Mouse (Mus musculus): Measurements from ENCODE around the gene Gm49776.

The Gm49776 gene

DNA sequence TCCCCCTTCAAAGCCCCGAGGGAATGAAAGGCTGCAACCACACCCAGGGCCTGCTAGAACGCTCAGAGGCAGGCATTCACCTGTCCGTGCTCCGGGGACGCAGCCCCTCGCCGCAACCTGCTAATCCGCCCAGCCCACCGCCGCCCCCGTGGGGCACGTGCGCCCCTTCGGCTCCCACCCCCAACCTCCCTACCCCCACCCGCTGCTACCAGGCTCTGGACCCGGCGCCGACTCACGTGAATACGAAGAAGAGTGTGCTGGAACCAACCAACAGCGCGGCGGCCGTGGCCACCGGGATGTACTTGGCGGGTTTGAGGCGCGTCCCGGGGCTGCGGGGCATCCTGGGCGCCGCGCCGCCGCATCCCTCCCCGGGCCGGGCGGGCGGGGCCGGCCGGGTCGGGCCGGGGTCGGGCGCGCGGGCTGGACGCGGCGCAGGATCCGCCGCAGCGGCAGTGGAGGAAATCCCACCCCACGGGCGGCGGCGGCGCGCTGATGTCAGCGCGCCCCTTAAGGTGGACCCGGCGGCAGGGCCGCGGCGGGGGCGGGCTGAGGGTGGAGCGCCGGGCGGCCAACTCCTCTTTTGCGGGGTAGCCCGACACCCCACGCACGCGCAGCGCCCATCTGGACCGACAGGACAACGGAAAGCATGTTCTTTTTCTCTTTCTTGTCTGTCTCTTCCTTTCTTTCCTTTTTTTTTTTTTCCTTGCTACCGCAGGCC lies 23.3 kb downstream of the Gm49776 start, which contains the start of gene Zdhhc8:
TSS of gene Zdhhc8 (minus strand) at position 466 of the 718 bp plus-strand sequence.
- DNase-seq (ENCODE audit: low spot score in 2 of 2) = peak in 1 of 2 experiments; percentile 65

DNA sequence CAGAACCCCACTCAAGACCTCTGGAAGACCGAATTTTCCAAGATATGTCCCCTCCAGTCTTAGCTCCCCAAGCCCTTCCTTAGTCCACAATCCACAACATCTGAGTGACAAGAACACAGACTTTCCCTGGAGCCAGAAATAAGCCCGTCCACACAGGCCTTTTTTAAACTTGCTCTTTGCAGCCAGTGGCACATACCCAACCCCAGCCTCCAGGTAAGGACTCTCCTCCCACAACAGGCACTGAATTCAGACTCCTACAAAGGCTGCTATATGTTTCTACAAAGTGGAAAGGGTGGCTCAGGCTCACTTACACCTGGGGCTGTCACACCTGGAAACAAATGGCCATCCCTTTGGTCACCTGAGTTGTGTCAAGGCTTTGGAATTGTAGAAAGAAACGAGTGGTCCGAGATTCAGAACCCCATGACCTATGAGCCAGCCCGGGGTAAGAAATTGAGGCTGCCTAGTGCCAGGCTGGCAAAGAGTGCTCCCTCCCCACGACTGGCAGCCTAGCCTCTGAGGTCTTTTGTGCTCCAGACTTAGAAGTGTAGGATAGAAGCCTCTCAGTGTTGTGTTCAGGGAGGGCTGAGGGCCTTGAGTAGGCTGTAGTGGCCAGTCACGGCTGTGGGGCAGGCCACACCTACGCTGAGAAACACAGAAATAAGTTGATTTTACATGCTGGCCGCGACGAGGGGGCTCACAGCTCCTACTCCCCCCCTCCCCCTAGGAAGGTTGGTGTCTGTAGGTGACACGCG lies 24.0 kb downstream of the Gm49776 start:
- no peak for DNase-seq (ENCODE audit: low spot score in 2 of 2)

DNA sequence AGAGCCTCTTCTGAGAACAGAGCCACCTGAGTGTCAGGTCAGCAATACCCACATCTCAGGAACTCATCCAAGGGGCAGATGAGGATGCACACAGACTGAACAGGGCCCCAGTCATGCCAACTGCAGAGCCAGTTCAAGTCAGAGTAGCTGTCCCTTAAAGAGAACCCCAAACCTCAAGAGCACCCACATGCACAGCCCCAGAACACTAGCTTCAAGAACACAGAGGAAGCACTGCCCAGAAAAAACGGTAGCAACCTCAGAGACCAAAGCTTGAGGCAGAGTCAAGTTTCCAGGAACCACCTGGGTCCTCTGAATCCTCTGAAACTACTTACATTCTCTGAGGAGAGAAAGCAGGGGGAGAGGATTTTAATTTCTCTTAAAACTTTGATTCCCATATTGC lies 24.7 kb downstream of the Gm49776 start:
- DNase-seq (ENCODE audit: low spot score in 2 of 2) = no peak

DNA sequence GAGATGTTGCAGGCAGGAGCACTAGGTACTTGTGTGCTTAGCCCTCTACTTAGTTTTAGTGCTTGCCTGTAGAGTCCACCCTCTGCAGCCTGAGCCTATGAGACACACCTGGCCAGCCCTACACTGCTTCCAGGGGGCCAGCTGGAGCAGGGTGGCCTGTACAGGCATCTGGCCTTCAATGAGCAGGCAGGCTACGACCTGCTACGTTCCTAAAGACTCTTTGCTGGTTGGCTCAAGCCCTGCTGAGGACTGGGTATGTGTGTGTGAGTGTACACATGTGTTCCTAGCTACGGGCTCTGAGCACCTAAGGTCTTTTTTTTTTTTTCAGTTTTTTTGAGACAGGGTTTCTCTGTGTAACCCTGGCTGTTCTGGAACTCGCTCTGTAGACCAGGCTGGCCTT lies 26.7 kb downstream of the Gm49776 start:
- DNase-seq (ENCODE audit: low spot score in 2 of 2) = no peak

DNA sequence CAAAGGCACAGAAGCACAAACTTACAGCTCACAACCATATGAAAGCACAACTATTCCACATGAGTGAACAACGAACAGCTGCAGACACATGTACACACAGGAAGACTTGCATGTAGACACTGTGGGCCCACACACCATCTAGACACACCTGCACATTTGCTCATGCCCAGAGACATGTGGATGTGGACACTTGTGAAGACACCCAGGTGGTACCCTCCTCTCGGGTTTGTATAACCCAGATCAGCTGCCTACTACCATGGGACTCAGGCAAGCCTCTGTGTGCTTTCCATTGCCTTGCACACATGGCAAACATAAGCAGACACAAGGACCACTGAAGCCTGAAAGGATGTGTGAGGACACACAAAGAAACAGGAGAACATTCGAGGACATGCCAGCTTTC lies 27.1 kb downstream of the Gm49776 start:
- no peak for DNase-seq (ENCODE audit: low spot score in 2 of 2)

DNA sequence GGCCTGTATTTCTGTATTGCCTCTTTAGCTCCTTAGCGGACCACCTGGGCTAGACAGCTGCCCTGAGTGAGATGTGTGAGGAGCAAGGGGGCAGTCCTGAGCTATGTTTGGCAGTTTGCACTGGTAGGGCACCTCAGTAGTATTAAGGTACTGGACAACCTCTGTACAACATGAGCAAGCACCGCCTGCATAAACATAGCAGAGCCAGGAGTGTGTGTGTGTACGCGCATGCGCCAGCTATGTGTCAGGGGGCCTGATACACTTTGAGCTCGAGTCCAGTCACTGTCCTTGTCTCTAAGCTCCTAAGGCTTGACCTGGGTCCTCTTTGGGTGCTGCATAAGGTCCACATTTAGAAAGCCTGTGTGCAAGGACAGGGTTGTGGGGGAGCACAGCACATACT lies 27.5 kb downstream of the Gm49776 start:
- no peak for DNase-seq (ENCODE audit: low spot score in 2 of 2)

DNA sequence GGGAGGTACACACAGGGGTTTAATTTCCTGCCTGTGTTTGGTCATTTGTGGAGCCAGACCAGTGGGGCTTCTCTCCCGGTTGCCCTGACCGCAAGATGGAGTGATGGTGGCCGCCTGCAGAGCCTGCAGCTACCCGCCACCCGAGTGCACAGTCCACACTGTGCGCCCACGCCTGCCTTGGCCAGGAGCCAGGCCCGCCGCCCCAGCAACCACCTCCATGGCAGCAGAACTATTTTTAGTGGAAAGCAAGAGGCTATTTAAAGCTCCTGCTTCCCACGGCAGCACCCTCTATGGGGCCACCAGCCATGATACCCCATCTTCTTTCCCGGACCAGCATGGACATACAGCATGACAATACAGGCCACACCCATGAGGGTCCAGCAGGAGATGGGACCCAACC lies 28.5 kb downstream of the Gm49776 start:
- peak; percentile 80 for DNase-seq (ENCODE audit: low spot score in 2 of 2)

DNA sequence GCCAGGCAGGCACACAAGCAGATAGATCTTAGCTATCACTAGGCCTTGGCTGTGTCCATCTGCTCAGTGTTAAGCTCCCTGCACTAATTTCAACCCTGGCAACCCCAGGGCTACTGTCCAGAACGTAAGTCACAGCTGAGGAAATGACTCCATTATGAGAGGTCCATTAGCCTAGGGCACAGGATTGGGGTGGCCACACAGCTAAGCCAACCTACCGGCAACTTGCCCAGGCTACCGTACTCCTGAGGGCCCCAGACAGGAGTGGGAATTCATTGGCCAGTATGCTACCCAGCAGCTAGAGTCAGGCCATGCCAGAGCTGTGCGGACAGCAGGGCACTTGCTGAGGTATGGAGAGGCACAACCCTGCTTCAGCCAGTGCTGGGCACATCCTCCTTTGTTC lies 29.3 kb downstream of the Gm49776 start:
- no peak for DNase-seq (ENCODE audit: low spot score in 2 of 2)

DNA sequence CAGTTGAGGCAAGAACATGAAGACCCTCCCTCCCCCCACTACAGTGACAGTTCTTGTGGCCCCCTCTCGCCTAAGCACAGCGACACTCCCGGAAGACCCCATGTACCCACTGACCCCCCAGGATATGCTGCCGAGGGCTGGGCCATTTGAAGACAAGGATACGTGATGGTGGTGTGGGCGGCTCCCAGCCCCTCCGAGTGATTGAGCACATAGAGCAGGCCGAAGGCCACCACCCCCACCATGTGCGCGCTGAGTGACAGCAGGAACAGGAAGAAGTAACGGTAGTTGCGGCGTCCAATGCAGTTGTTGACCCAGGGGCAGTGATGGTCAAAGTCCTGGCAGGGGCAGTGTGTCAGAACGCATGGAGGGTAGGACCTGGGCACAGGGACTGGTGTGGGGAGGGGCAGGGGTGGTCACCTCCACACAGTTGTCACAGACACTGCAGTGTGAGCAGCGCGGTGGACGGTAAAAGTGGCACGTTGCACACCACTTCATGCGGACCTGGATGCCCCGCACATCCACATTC lies 30.2 kb downstream of the Gm49776 start:
- no peak for DNase-seq (ENCODE audit: low spot score in 2 of 2)

DNA sequence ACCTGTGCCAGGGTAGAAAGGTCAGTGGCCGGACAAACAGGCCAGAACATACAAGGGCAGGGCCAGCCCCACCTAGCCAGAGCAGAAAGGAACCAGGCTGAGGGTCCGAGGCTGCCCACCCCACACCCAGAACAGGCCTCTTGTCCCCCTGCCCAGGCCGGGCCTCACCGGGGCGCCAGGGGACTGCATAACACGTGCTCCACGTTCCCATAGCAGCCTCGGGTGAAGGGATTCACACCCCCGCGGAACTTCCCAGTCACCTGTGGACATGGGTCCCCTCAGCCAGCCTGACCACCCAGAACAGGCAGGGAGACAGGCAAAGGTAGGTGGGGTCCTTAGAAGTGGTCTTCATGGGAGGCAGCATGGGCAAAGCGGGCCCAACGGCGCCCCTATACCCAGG lies 30.9 kb downstream of the Gm49776 start:
- DNase-seq (ENCODE audit: low spot score in 2 of 2) = no peak

DNA sequence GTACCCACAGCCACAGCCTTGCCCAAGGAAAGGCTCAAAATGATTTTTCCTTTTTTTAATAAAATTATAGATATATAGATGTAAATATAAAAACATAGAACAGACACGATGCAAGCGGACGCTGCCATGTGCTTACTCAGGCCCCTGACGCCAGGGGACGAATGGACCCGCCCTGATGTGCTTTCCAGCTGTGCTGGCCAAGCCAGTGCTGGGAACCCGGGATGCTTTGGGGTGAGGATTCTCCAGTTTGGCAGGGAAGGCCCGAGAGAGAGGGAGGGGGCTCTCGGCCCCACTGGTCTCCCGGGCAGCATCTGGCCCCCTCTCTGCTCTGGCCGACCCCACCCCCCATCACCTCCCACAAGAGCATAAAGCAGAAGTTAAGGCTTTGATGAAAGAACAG lies 35.9 kb downstream of the Gm49776 start:
- no peak for DNase-seq (ENCODE audit: low spot score in 2 of 2)

DNA sequence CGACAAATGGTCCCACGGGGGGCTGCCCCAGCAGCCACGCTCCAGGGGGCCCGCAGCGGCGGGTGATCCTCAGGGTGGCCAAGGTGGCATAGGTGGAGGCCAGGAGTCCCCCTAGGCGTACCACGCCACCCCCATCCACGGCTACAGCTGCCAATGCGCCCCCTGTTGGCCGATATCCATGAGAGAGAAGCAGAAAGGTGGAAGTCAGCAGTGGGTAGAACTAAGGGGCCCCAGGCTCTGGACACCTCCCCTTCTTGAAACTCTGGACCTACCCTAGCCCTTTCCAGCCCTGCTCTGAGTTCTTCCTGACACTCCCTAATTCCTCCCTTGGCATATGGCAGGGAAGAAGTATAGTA lies 36.6 kb downstream of the Gm49776 start:
- DNase-seq (ENCODE audit: low spot score in 2 of 2) = no peak

DNA sequence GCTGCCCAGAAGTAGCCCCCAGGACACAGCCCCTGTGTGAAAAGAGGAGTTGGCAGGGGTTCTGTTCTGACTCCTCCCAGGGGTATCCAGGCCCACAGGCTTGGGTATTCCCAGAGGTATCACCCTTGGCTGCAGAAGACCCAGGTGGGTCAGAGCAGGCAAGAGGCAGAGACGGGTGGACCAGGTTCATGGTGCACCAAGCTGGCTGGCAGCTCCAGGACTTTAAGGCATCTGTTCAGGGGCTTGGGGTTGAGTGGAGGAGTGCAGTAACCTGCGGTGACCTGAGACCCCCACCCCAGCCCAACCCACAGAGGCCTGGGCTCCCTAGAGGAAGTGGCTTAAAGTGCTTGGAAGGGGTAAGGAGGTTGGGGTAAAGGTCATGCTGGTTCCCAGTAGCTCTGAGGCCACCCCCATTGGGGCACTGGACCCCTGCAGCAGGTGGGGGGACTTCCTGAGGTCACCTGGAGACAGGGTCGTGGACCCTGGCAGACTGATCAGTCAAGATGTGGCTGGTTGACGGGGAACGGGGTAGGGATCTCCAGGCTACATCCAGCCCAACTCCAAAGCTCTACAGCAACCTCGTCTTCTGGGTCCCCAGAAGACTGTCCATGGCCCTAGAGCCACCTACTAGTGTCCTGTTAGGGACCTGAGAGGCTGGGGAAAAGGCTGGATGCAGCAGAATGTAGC lies 37.1 kb downstream of the Gm49776 start:
- DNase-seq (ENCODE audit: low spot score in 2 of 2) = no peak

DNA sequence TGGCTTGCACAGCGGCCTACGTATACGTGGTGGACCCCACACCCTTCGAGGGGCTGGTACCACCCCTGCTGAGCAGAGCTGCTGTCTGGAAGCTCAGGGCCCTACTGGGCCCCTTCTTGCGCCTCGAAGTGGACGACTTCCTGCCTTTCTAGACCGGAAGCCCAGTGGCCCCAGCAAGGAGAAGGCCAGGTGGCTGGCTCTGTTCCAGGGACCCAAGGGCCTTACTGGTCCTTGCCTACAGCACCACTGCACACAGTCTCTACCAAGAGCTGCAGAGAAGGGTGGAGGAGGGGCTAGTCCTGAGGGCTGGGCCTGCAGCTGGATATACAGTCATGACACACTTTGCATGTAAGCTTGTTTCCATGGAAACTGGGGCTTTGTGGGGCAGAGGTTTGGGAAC lies 38.1 kb downstream of the Gm49776 start:
- no peak for DNase-seq (ENCODE audit: low spot score in 2 of 2)

DNA sequence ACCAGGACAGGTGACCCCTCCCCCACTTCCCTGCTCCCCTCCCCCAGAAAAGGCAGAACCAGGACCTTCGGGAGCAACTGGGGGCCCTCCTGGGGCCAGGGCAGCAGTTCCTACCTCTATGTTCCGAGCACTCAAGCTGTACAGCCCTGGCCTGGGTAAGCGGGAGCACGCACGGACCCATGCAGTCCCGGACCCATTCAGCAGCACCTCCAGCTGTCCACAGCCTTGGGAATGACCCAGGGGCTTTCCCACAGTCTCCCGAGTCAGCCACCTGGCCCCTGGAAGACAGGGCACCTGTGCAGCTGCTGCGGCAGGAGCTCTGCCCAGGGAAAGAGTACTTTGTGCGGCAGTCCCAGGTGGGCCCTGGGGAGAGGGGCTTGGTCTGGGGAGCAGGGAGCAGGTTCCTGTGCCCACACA lies 39.5 kb downstream of the Gm49776 start:
- no peak for DNase-seq (ENCODE audit: low spot score in 2 of 2)

DNA sequence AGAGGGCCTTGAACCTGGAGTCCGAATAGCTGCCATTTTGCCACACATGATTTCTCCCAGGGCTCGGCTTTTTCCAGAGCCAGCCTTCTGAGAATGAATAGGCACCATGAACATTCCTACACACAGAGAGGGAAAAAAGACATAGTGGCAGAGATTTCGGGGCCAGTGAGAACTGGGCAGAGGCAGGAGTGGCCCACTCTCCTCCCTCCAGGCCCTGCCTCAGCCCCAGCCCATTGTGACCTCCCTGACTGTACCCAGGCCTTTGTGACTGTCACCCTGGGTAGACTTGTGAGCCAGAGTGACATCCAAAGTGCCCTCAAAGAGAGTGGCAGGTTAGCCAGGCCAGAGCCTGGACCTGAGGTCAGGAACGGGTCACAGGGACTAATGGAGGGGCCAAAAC lies 40.5 kb downstream of the Gm49776 start, which contains the start of gene Ccdc188:
TSS of gene Ccdc188 (plus strand) at position 301 of the 400 bp plus-strand sequence.
- DNase-seq (ENCODE audit: low spot score in 2 of 2) = no peak

DNA sequence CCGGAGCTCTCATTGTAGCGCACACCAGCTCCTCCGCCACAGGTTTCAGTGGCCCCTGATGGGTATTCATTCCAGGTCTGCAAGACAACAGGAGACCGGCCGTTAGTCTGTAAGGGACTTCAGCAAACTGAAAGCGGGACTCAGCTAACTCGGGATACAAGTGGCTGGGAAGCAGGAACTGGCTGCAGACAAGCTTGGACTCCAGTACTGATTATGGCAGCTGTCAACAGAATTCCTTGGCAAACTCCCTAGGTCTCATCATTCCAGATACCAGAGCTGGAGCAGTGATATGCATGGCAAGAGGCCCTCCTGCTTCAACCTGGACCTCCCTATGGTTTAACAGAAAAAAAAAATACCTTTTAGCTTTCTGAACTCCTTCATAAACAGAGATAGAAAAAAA lies 43.3 kb downstream of the Gm49776 start:
- DNase-seq (ENCODE audit: low spot score in 2 of 2) = no peak

DNA sequence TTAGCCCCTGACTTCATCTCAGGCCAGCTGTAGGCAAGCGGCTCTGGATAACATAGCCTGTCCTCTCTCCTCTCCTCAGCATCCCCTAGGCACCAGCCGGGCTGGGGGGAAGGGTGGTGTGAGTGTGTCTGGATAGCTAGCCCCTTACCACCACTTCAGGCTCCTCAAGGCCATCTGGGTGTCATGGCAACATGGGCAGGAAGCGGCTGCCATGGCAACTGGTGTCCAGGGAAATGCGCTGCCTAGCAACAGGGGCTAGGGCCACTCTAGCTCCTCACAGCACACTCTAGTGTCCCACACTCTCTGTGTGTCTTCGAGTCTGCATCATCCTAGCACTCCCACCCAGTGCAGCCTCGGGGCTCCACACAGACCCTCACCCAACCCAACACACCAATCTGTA lies 44.4 kb downstream of the Gm49776 start:
- DNase-seq (ENCODE audit: low spot score in 2 of 2) = peak in 1 of 2 experiments; percentile 54

DNA sequence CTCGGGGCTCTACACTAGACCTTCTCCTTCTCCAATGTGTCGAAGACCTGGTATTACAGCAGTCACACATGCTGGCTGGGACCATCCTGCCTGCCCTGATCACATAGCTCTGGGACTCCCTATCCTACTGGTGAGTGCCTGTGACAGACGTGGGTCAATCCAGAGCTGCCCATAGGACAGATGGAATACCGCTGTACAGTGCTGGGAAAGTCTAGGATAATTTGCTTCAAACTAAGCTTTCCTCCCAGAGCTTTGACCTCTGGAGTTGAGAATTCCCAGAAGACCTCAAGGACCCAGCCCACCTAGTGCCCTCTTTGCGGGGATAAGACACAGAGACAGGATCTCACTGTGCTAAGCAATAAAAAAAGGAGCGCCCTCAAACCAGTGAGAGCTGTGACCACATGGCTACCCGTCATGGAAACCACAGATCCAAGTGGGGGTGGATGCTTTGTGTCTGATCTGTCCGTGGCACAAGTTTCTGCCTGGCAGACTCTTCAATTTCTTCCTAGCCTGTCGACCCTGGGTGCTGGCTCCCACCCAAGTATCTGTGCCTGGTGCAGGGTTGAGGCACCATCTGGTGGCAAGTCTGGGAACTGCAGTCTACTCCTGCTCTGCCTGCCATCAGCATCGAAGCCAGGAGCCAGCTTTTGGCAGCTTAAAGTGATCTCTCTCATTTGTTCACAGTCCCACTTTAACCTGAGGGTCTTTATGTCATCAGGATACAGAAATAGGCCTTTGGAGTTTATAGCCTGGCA lies 46.5 kb downstream of the Gm49776 start:
- DNase-seq (ENCODE audit: low spot score in 2 of 2) = peak; percentile 92 to 97

DNA sequence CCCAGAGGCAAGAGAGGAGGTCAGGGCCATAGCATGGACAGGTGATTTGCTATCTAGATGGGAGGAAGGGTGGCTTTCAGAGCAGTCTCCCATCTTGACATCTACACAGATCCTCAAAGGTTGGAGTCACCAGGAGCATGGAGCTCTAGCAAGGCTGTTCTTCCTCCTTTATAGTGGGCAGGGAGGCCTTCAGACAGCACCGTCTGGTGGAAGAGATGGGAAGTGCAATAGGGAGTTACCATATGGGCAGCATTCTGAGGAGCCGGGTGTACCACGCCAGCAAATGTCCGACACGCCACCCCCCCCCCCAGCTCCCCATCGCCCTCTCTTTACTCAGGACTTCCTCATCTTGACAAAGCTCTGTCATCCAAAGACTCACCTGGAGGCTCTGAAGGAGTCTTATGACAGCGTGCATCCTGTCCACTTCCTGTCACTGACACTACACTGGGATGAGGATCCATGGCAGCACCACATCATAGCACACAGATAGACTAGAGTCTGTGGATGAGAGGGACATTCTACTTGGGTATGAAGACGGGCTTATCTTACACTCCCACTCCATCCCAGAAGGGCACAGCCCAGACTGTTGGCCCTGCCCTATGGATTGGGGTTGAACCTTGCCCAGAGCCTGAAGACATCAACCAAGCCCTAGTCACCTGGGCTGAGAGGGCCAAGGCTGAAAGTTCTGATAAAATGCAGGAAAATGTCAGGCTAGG lies 47.3 kb downstream of the Gm49776 start:
- peak in 1 of 2 experiments; percentile 70 for DNase-seq (ENCODE audit: low spot score in 2 of 2)
